In the genomic region with DNA sequence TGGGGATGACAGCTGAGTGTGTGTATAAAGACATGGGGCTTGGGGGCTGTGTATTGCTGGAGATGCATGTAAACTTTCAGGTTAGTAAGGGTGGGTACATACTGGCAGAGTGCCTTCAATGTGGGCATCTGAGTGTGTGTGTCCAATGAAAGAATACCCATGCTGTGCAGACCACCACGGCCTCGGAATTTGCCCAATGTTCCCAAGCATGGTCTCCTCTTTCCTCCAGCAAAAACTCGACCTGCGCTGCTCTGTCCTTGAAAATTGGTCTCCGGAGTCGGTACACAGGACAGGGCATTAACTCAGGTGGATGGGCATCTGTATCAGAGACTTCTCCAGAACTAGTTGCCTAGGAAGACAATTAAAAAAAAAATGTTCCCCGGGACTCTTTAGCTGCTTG, we compare ENCODE assay signal across 30 mouse cellular contexts.
"Had no signal": no experiment of that assay in that cellular context is flagged by ENCODE, and none has a peak within 500 bp of the region (broad histone marks: within the 10 kb centered on the region; RNA-seq: fewer than 3 reads in every experiment).

No protein-coding gene starts in this region.

- H3K27ac ChIP-seq: left cerebral cortex, adult 2 months; limb, embryonic 10.5 days; limb, embryonic 12.5 days; limb, embryonic 13.5 days; limb, embryonic 15.5 days; liver, embryonic 12.5 days; liver, embryonic 13.5 days; liver, embryonic 14.5 days; liver, embryonic 15.5 days; lung, embryonic 15.5 days; macrophage; midbrain, embryonic 10.5 days; midbrain, embryonic 12.5 days; midbrain, embryonic 13.5 days had no signal

- DNase-seq: left cerebral cortex, postnatal 4 days; liver; liver, embryonic 13.5 days; liver, postnatal 0 days; lung, adult 18-20 months; lung, adult 2 months; lung, embryonic 14.5 days; lung, postnatal 10 days; lung, postnatal 14 days; lung, postnatal 36 days; lung, postnatal 4 days; midbrain, embryonic 14.5 days had no signal

- H3K9ac ChIP-seq: limb, embryonic 12.5 days; limb, embryonic 13.5 days; limb, embryonic 15.5 days; liver, embryonic 12.5 days; liver, embryonic 13.5 days; liver, embryonic 14.5 days; liver, embryonic 15.5 days; liver, postnatal 0 days; lung, embryonic 14.5 days; lung, embryonic 15.5 days; midbrain, embryonic 12.5 days; midbrain, embryonic 13.5 days had no signal

- H3K36me3 ChIP-seq: limb, embryonic 10.5 days; limb, embryonic 12.5 days; limb, embryonic 13.5 days; limb, embryonic 15.5 days; liver, embryonic 12.5 days; liver, embryonic 13.5 days; liver, embryonic 15.5 days; lung, embryonic 15.5 days; midbrain, embryonic 10.5 days; midbrain, embryonic 12.5 days; midbrain, embryonic 13.5 days had no signal

- H3K4me2 ChIP-seq: limb, embryonic 12.5 days; limb, embryonic 13.5 days; limb, embryonic 15.5 days; liver, embryonic 11.5 days; liver, embryonic 12.5 days; liver, embryonic 13.5 days; liver, embryonic 15.5 days; lung, embryonic 14.5 days; lung, embryonic 15.5 days; midbrain, embryonic 12.5 days; midbrain, embryonic 13.5 days had no signal

- H3K27me3 ChIP-seq: lung, embryonic 15.5 days; megakaryocyte, embryonic 14.5 days had no signal

- H3K4me3 ChIP-seq: left cerebral cortex, adult 2 months; limb, embryonic 10.5 days; limb, embryonic 12.5 days; limb, embryonic 13.5 days; limb, embryonic 15.5 days; liver, embryonic 12.5 days; liver, embryonic 13.5 days; liver, embryonic 15.5 days; lung, embryonic 15.5 days; megakaryocyte, embryonic 14.5 days; midbrain, embryonic 10.5 days; midbrain, embryonic 12.5 days; midbrain, embryonic 13.5 days; myocyte had no signal

- H3K9me3 ChIP-seq: limb, embryonic 10.5 days; limb, embryonic 12.5 days; limb, embryonic 13.5 days; limb, embryonic 15.5 days; liver, embryonic 12.5 days; liver, embryonic 13.5 days; liver, embryonic 15.5 days; lung, embryonic 15.5 days; midbrain, embryonic 10.5 days; midbrain, embryonic 12.5 days; midbrain, embryonic 13.5 days had no signal

- ATAC-seq: liver, embryonic 12.5 days; liver, postnatal 0 days; lung, postnatal 0 days; midbrain, embryonic 13.5 days; midbrain, embryonic 16.5 days had no signal

- H3K4me1 ChIP-seq: liver, embryonic 12.5 days; liver, embryonic 13.5 days; liver, embryonic 15.5 days; megakaryocyte, embryonic 14.5 days had no signal
